Mouse (Mus musculus): Measurements from ENCODE around the gene Uqcr11.

The Uqcr11 gene

GRCm38 (mm10) chr10:80431570-80432386, 25.1 kb upstream of the Uqcr11 start:
- no peak for DNase-seq (ENCODE audit: low spot score)

GRCm38 (mm10) chr10:80430375-80430980, 23.8 kb upstream of the Uqcr11 start:
- DNase-seq (ENCODE audit: low spot score) = no peak

GRCm38 (mm10) chr10:80429800-80430199, 23.2 kb upstream of the Uqcr11 start:
- DNase-seq (ENCODE audit: low spot score) = no peak

GRCm38 (mm10) chr10:80425041-80425440, 18.4 kb upstream of the Uqcr11 start:
- DNase-seq (ENCODE audit: low spot score) = no peak

DNA sequence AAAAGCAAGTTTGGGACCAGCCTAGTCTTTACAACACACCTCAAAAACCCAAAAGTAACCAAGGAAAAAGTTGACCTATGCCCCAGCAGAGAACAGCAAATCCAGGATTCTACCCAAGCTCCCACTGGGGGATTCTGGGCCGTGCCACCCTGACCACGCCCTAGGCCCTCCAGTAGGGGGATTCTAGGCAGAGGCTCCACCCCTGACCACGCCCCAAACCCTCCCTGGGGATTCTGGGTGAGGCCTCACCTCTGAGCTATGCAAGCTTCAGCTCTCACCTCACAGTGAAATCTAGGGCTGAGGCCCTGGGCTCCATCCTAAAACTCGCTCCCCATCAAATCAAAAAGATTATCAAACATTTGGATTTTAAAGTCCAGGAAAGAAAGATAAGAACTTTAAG, 16.9 kb upstream of the Uqcr11 start:
- no peak for DNase-seq (ENCODE audit: low spot score)

DNA sequence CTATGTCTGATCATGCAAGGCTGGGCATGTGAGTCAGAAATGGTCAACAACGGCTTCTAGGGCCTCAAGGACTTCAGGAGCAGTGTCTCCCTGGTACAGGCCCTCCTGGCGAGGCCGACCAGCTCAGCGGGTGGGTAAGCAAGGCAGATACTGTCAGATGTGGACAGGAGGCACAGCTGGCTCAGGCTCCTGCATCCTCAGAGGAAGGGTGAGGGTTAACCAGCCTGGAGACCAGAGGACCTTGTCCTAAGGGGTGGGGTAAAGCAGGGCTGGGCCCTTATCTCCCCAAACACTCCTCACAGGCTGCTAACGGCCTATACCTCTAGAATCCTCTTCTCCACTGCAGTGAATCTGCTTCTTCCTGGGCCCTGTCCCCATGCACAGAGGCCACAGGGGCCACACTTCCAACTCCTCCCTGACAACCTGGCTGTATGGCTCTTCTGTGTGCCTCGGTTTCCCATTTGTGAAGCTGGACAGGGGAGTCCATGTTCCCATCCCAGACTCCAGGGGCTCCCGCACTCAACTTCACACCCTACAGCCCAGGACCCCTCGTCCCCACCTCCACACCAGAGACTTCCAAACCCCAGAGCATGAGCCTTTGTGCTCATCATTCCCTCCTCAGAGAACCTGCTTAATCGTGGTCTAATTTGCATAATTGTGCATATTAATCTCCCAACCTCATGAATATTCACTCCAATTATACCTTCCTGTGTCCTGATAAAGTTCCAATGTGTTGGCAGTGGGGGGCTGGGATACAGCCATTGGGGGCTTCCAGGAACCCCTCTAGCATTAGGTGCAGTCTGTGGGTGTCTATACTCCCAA, 15.2 kb upstream of the Uqcr11 start:
- no peak for DNase-seq (ENCODE audit: low spot score)

DNA sequence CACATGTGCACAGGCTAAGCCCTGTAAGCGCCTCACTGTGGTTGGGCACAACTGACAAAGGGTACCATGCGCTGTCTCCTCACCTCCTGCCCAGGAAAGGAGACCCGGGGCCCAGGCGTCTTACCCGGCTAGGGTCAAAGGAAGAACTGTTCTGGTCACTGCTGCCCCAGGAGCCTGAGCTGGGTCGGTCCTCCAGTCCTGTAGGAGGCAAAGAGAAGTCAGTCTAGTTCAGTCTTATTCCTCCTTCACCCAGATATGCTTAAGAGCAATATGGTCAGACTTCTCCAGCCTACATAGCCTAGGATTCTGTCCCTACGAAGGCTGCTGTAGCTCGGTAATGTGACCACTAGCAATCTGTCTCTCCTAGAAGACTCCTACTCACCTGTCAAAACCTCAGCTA, 14.6 kb upstream of the Uqcr11 start:
- no peak for DNase-seq (ENCODE audit: low spot score)

GRCm38 (mm10) chr10:80420729-80421128, 14.1 kb upstream of the Uqcr11 start:
- DNase-seq (ENCODE audit: low spot score) = no peak

- DNase-seq (ENCODE audit: low spot score) = no peak
Observed at GRCm38 (mm10) chr10:80419419-80419818, 12.8 kb upstream of the Uqcr11 start.

DNA sequence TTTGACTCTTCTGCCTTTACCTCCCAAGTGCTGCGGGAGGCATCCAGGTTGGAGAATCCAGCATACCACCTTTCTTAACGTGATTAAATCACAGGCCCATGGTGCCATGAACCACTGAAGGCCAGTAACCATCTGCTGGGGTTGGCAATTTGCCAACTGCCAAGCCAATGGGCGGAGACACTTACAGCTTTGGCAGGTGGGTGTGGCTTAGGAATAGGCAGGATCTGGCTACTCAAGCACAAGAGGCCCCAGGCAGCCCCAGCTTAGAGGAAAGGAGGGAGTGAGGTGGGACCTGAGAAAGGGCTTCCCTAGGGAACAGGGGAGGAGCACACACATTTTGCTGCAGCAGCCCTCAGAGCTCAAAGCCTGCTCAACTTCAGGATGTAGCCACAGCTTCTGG, 11.7 kb upstream of the Uqcr11 start:
- DNase-seq (ENCODE audit: low spot score) = peak; percentile 47

DNA sequence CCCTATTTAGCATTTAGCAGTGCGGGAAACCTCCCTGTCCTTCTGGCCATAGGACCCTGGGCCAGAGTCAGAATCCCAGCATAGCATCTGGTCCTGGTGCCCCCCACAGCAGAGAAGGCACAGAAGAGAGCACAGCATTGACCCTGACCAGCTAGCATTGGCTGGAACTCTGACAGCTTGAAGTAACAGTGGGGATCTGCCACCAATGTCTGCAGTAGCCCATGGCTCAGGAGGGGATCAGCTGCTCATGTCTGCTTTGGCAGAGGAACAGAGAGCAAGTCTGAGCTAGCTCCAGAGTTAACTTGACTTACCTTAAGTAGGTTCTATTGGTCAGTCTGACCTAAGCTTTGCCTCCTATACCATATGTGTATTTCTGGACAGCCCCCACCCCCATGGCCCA, 11.2 kb upstream of the Uqcr11 start:
- no peak for DNase-seq (ENCODE audit: low spot score)

- DNase-seq (ENCODE audit: low spot score) = no peak
Observed at GRCm38 (mm10) chr10:80417371-80417770, 10.7 kb upstream of the Uqcr11 start.

- no peak for DNase-seq (ENCODE audit: low spot score)
Observed at GRCm38 (mm10) chr10:80415566-80415965, 8.9 kb upstream of the Uqcr11 start.

DNA sequence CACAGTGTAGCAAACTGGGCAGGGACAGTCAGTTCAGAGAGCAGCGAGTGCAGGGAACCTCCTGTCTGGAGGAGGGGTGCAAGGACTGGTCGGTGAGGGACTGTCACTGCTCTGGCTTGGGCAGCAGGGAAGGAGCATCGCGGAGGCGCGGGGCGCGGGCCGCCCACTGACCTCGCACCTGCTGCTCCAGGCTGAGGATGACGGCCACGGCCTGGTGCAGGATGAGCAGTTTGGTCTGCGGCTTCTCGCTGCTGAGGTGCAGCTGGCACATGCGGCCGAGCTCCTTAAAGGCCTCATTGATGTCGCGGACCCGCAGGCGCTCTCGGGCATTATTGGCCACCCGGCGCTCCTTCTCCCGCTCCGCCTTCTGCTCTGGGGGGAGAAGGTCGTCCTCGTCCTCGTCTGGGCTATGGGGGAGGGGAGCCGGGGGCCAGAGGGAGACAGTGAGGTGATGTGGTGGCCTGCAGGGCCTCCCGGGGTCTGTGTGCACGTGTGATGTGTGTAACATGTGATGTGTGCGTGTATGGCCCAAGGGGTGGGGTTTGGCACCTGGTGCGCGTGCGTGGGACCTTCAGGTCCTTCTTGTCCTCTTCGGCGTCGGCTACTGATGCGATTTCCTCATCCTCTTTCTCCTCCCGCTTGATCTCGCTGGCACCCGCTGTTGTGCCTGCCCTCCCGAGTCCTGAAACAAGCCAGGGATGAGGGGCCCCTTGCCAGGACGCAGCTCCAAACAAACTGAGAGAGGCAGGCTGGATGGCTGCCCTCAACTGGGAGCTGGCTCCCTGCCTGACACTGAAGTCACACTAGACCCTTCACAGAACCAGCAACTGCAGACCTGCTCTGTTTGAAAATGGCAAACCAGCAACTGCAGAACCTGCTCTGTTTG, 6.3 kb upstream of the Uqcr11 start:
- no peak for DNase-seq (ENCODE audit: low spot score)

GRCm38 (mm10) chr10:80407924-80408323, 1.3 kb upstream of the Uqcr11 start:
- DNase-seq (ENCODE audit: low spot score) = no peak

GRCm38 (mm10) chr10:80405481-80406173, 1.0 kb downstream of the Uqcr11 start:
- DNase-seq (ENCODE audit: low spot score) = no peak

- no peak for DNase-seq (ENCODE audit: low spot score)
Observed at GRCm38 (mm10) chr10:80403044-80403692, 3.5 kb downstream of the Uqcr11 start.

- DNase-seq (ENCODE audit: low spot score) = no peak
Observed at GRCm38 (mm10) chr10:80400704-80401161, 5.9 kb downstream of the Uqcr11 start.

DNA sequence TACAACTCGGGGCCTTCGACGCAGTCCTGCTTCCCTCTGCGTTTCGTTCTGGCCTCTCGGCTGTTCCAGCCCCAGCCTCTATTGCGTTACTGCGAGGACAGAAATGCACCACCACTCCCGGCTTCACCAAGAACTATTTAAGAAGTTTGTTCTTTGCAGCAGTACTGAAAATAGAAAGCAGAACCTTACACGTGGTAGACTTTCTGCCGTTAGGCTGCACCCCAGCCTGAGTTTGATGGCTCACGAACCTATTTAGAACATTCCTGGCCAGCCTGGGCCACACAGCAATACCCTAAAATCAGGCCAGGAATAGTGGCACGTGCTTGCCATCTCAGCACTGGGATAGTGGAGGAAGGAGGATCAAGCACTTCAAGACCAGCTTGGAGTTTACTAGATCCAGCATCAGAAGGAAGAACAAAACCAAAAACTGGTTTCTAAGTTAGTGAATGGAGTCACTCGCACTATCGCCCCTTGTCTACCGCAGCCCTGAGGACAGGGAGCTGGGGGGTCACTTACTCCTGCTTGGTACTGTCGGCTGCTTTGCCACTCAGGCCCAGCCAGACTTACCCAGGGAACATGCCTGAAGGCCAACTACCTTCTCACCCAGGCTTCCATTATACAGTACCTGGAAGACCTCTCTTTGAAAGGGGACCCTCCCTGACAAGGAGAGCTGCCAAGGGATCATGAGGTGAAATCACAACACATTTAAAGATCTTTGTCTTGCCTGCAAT, 6.5 kb downstream of the Uqcr11 start:
- DNase-seq (ENCODE audit: low spot score) = no peak
